Comparison of ENCODE assay signal across 17 mouse cellular contexts in genomic region chr2:157394868-157395267, GRCm38 (mm10). TPM values are rescaled to one million over a fixed set of nuclear protein-coding genes. Genes with fewer than 3 reads are reported as not detected.
DNase-seq lines count a peak whose midpoint lies in the region; ATAC-seq and TF ChIP-seq lines count a peak whose summit lies in the region.
"Had no signal": no experiment of that assay in that cellular context is flagged by ENCODE, and none has a peak within 500 bp of the region (broad histone marks: within the 10 kb centered on the region; RNA-seq: fewer than 3 reads in every experiment).

No protein-coding gene starts in this region.

- WGBS in forebrain, embryonic 15.5 days = 83% methylated on average over 6 of the region's 6 CpGs
- 79% methylated on average over 6 of the region's 6 CpGs for WGBS in forebrain, embryonic 13.5 days
- WGBS in neural tube, embryonic 11.5 days = 66% methylated on average over 6 of the region's 6 CpGs

- H3K9me3 ChIP-seq in forebrain, embryonic 15.5 days = no peaks in the 10 kb centered on the region
- H3K9me3 ChIP-seq in forebrain, embryonic 13.5 days (replicated peaks) = peaks cover 7% of the 10 kb centered on the region
- no peaks in the 10 kb centered on the region for H3K9me3 ChIP-seq in neural tube, embryonic 11.5 days (ENCODE audit: control insufficient read depth, low read length)

- H3K27ac ChIP-seq in forebrain, embryonic 15.5 days (replicated peaks) = 0 out of 2 replicates have a peak overlapping the region, but pooled peaks have one; percentile 43
- no peak overlapping the region for H3K27ac ChIP-seq in forebrain, embryonic 13.5 days
- H3K27ac ChIP-seq in neural tube, embryonic 11.5 days (ENCODE audit: low read depth, low read length) = 0 out of 2 replicates have a peak overlapping the region, but pooled peaks have one; percentile 14
- no peak overlapping the region for H3K27ac ChIP-seq in left cerebral cortex, adult 2 months

- ATAC-seq in forebrain, embryonic 15.5 days (replicated peaks) = no peak
- ATAC-seq in forebrain, embryonic 13.5 days = no peak
- ATAC-seq in neural tube, embryonic 11.5 days (ENCODE audit: insufficient read depth, low FRiP score, low TSS enrichment) = no peak

- H3K9ac ChIP-seq in forebrain, embryonic 15.5 days (replicated peaks) = no peak overlapping the region
- H3K9ac ChIP-seq in forebrain, embryonic 13.5 days = no peak overlapping the region
- no peak overlapping the region for H3K9ac ChIP-seq in neural tube, embryonic 11.5 days (ENCODE audit: low read length)

- intact Hi-C loops in left cerebral cortex, adult 2 months (cut with DNase I) = no loop called here

- no peak for TF ChIP-seq CTCF in left cerebral cortex, adult 2 months (IDR thresholded peaks at IDR 0.05)

- no peaks in the 10 kb centered on the region for H3K4me1 ChIP-seq in forebrain, embryonic 15.5 days
- no peaks in the 10 kb centered on the region for H3K4me1 ChIP-seq in forebrain, embryonic 13.5 days
- 0 out of 2 replicates have a peak, but pooled peaks cover 3% of the 10 kb centered on the region for H3K4me1 ChIP-seq in neural tube, embryonic 11.5 days (ENCODE audit: control insufficient read depth, insufficient read depth, low read length)

- H3K36me3 ChIP-seq in forebrain, embryonic 15.5 days = peaks cover 27% of the 10 kb centered on the region
- H3K36me3 ChIP-seq in forebrain, embryonic 13.5 days (ENCODE audit: poor library complexity, severe bottlenecking) = peaks cover 53% of the 10 kb centered on the region
- H3K36me3 ChIP-seq in neural tube, embryonic 11.5 days (ENCODE audit: control insufficient read depth, insufficient read depth, low read length) = peaks cover 4% of the 10 kb centered on the region

- no peaks in the 10 kb centered on the region for H3K27me3 ChIP-seq in forebrain, embryonic 15.5 days
- H3K27me3 ChIP-seq in forebrain, embryonic 13.5 days = no peaks in the 10 kb centered on the region
- no peaks in the 10 kb centered on the region for H3K27me3 ChIP-seq in neural tube, embryonic 11.5 days (ENCODE audit: control insufficient read depth, insufficient read depth, low read length)

- no peak overlapping the region for H3K4me2 ChIP-seq in forebrain, embryonic 15.5 days (replicated peaks)
- H3K4me2 ChIP-seq in forebrain, embryonic 13.5 days = no peak overlapping the region
- H3K4me2 ChIP-seq in neural tube, embryonic 11.5 days (ENCODE audit: low read depth) = no peak overlapping the region

- DNase-seq in neural tube, embryonic 11.5 days (ENCODE audit: low spot score) = no peak
- DNase-seq in neural tube, embryonic 10.5 days (ENCODE audit: extremely low spot score, low spot score) = no peak
- DNase-seq in lung, postnatal 10 days = peak; percentile 64
- peak; percentile 74 for DNase-seq in yolk sac, embryonic 10.5 days (ENCODE audit: low spot score)
- DNase-seq in B cell, adult 2 months = no peak
- no peak for DNase-seq in left cerebral cortex, adult 2 months (ENCODE audit: extremely low spot score in 1 of 2, low spot score in 2 of 2)
- DNase-seq: cerebellum, adult 11 months; heart, postnatal 10 days; spleen, adult 18-20 months had no signal

- no peak overlapping the region for H3K4me3 ChIP-seq in forebrain, embryonic 15.5 days
- H3K4me3 ChIP-seq in forebrain, embryonic 13.5 days = no peak overlapping the region
- H3K4me3 ChIP-seq in neural tube, embryonic 11.5 days (ENCODE audit: low read depth, low read length) = no peak overlapping the region
- H3K4me3 ChIP-seq in left cerebral cortex, adult 2 months = no peak overlapping the region

RNA-seq across cellular contexts. Expression of gene Src, which starts 23.4 kb away (rescaled TPM):
- polyA plus RNA-seq in forebrain, embryonic 15.5 days (2015; fragmentation: Nextera tagmentation; extraction: Ambion mirVana) = 35.6 and 37.9 TPM in 2 replicates
- polyA plus RNA-seq in forebrain, embryonic 13.5 days (2015; fragmentation: Nextera tagmentation; extraction: Ambion mirVana) = 28.9 and 35.1 TPM in 2 replicates
- polyA plus RNA-seq in neural tube, embryonic 11.5 days (2014; fragmentation: Nextera tagmentation; extraction: Ambion mirVana) = 15.1 and 17.8 TPM in 2 replicates
- 100 to 1,000 TPM; 133 to 134 TPM for total RNA-seq in left cerebral cortex, adult 2 months (2021)

RNA-seq across cellular contexts. Expression of gene Manbal, which starts 27.5 kb away (rescaled TPM):
- 105 TPM in 2 replicates for polyA plus RNA-seq in forebrain, embryonic 15.5 days (2015; fragmentation: Nextera tagmentation; extraction: Ambion mirVana)
- 89.9 and 95.2 TPM in 2 replicates for polyA plus RNA-seq in forebrain, embryonic 13.5 days (2015; fragmentation: Nextera tagmentation; extraction: Ambion mirVana)
- 34.9 and 36.8 TPM in 2 replicates for polyA plus RNA-seq in neural tube, embryonic 11.5 days (2014; fragmentation: Nextera tagmentation; extraction: Ambion mirVana)
- 10 to 100 TPM; 57.3 to 58.1 TPM for total RNA-seq in left cerebral cortex, adult 2 months (2021)

RNA-seq across cellular contexts. Expression of gene Ghrh, which starts 47.6 kb away (rescaled TPM):
- polyA plus RNA-seq in forebrain, embryonic 15.5 days (2015; fragmentation: Nextera tagmentation; extraction: Ambion mirVana) = 1.5 and 2.0 TPM in 2 replicates
- 2.5 TPM in 2 replicates for polyA plus RNA-seq in forebrain, embryonic 13.5 days (2015; fragmentation: Nextera tagmentation; extraction: Ambion mirVana)
- polyA plus RNA-seq in neural tube, embryonic 11.5 days (2014; fragmentation: Nextera tagmentation; extraction: Ambion mirVana) = not detected in 2 replicates
- total RNA-seq in left cerebral cortex, adult 2 months (2021) = not detected
- total RNA-seq: adrenal gland, postnatal 4 days; common myeloid progenitor, adult 5-6 weeks; heart, postnatal 10 days; layer of hippocampus, adult 18-20 months had no signal
- polyA plus RNA-seq: kidney, embryonic 14.5 days; limb, embryonic 11.5 days; liver, embryonic 16.5 days had no signal

Comparison
In these comparisons a context has a peak if more than half of its experiments do, and no peak if none do; other contexts are left out.
1. H3K27ac ChIP-seq: peak in forebrain, embryonic 15.5 days (single experiment) and neural tube, embryonic 11.5 days (single experiment); none in forebrain, embryonic 13.5 days (single experiment) and left cerebral cortex, adult 2 months (single experiment).
2. DNase-seq: peak in lung, postnatal 10 days (single experiment) and yolk sac, embryonic 10.5 days (single experiment); none in neural tube, embryonic 11.5 days (single experiment), neural tube, embryonic 10.5 days (single experiment), B cell, adult 2 months (0 of 2) and left cerebral cortex, adult 2 months (0 of 2).